Mouse (Mus musculus) embryonic facial prominence, embryonic 11.5 days (tissue): ENCODE measurements around the gene Entpd1. TPM values are rescaled to one million over a fixed set of nuclear protein-coding genes. Genes with fewer than 3 reads are reported as not detected.

Experiments used
- ATAC-seq: fragments of 200-750 bp; cut with Nextera tagmentation; replicated peaks from 2 replicates; pipeline ENCODE4 v1.8.0; 2017; ENCODE audit warnings: low read depth; ENCODE audit not compliant: insufficient number of reproducible peaks, low FRiP score, low TSS enrichment
- DNase-seq: peaks from one replicate; pipeline ENCODE4 v3.0.0-alpha.2; 2015; ENCODE audit warnings: low spot score
- H3K27ac ChIP-seq: fragments of 300-500 bp; sonication (generic); replicated peaks from 2 replicates; pipeline ENCODE4 v1.5.1; 2014; ENCODE audit warnings: mild to moderate bottlenecking, low read depth, low read length, control low read depth
- H3K27me3 ChIP-seq: fragments of 300-500 bp; sonication (generic); 2 replicates; pipeline ENCODE4 v1.6.1; 2014; ENCODE audit warnings: mild to moderate bottlenecking, low read length, moderate library complexity, mixed read lengths; ENCODE audit not compliant: control insufficient read depth, insufficient read depth
- H3K36me3 ChIP-seq: fragments of 300-500 bp; sonication (generic); replicated peaks from 2 replicates; pipeline ENCODE4 v1.6.1; 2014; ENCODE audit warnings: low read depth, mild to moderate bottlenecking, low read length, moderate library complexity, mixed read lengths; ENCODE audit not compliant: control insufficient read depth, insufficient read depth
- H3K4me1 ChIP-seq: fragments of 300-500 bp; sonication (generic); 2 replicates; pipeline ENCODE4 v1.6.1; 2014; ENCODE audit warnings: low read length, mixed read lengths; ENCODE audit not compliant: control insufficient read depth, insufficient read depth
- H3K4me2 ChIP-seq: fragments of 300-500 bp; sonication (generic); 2 replicates; pipeline ENCODE4 v1.6.1; 2014; ENCODE audit warnings: low read depth, mild to moderate bottlenecking, control low read depth, low read length, moderate library complexity
- H3K4me3 ChIP-seq: fragments of 300-500 bp; sonication (generic); 2 replicates; pipeline ENCODE4 v1.5.1; 2014; ENCODE audit warnings: low read depth, low read length, control low read depth
- H3K9ac ChIP-seq: fragments of 300-500 bp; sonication (generic); replicated peaks from 2 replicates; pipeline ENCODE4 v1.6.1; 2014; ENCODE audit warnings: mild to moderate bottlenecking, control low read depth, low read length
- H3K9me3 ChIP-seq: fragments of 300-500 bp; sonication (generic); replicated peaks from 2 replicates; pipeline ENCODE4 v1.6.1; 2016; ENCODE audit warnings: mild to moderate bottlenecking, low read length, inconsistent platforms, mixed read lengths; ENCODE audit not compliant: control insufficient read depth
- WGBS: fragments of 180-500 bp; shearing (Covaris S2); extraction: QIAGEN DNeasy Blood & Tissue Kit; methylation state at CpG from one replicate; pipeline ENCODE4 v1.1.7; 2014; 5-methylcytosine and 5-hydroxymethylcytosine counted together
- polyA plus RNA-seq: library from polyadenylated mRNA; unstranded; fragments of >200 nt; fragmentation: Nextera tagmentation; extraction: Ambion mirVana; gene quantifications from 2 replicates; pipeline ENCODE4 v1.2.1, GENCODE M21; 2014

Entpd1 gene
- polyA plus RNA-seq, 1 experiment from 2014 or later: 6.1 TPM

- Histone ChIP-seq H3K4me3 (no peak overlapping the region), H3K9ac (no peak overlapping the region), H3K4me2 (no peak overlapping the region), H3K4me1 (no peaks in the 10 kb centered on the region), H3K9me3 (no peaks in the 10 kb centered on the region), H3K36me3 (no peaks in the 10 kb centered on the region), H3K27me3 (no peaks in the 10 kb centered on the region), H3K27ac (no peak overlapping the region)
- no peak for ATAC-seq
- WGBS: 81% methylated on average over 6 of the region's 6 CpGs
- no peak for DNase-seq
These were observed 65.9 kb downstream of the Entpd1 start for GRCm38 (mm10) chr19:40678087-40678486.

GRCm38 (mm10) chr19:40678532-40679307 is 66.6 kb downstream of the Entpd1 start:
- no peak for ATAC-seq
- WGBS: 60% methylated on average over 17 of the region's 17 CpGs
- DNase-seq: no peak
- Histone ChIP-seq H3K9ac (no peak overlapping the region), H3K4me1 (no peaks in the 10 kb centered on the region), H3K4me3 (no peak overlapping the region), H3K27me3 (no peaks in the 10 kb centered on the region), H3K4me2 (no peak overlapping the region), H3K36me3 (no peaks in the 10 kb centered on the region), H3K27ac (no peak overlapping the region), H3K9me3 (no peaks in the 10 kb centered on the region)

GRCm38 (mm10) chr19:40679632-40680031 is 67.5 kb downstream of the Entpd1 start:
- 93% methylated on average over 3 of the region's 3 CpGs for WGBS

GRCm38 (mm10) chr19:40684124-40684523 is 72.0 kb downstream of the Entpd1 start:
- WGBS: 83% methylated on average over 1 of the region's 1 CpGs
- H3K4me3 ChIP-seq: no peak overlapping the region

More at GRCm38 (mm10) chr19:40679632-40680031, 67.5 kb downstream of the Entpd1 start:
- no peak overlapping the region for H3K4me3 ChIP-seq
- no peaks in the 10 kb centered on the region for H3K27me3 ChIP-seq
- H3K27ac ChIP-seq: no peak overlapping the region
- no peak overlapping the region for H3K4me2 ChIP-seq
- ATAC-seq: no peak
- no peaks in the 10 kb centered on the region for H3K4me1 ChIP-seq
- H3K36me3 ChIP-seq: no peaks in the 10 kb centered on the region
- no peak overlapping the region for H3K9ac ChIP-seq
- no peaks in the 10 kb centered on the region for H3K9me3 ChIP-seq
- DNase-seq: no peak

GRCm38 (mm10) chr19:40684566-40684965 is 72.4 kb downstream of the Entpd1 start:
- no peaks in the 10 kb centered on the region for H3K9me3 ChIP-seq
- WGBS: 90% methylated on average over 7 of the region's 7 CpGs

More at GRCm38 (mm10) chr19:40684124-40684523, 72.0 kb downstream of the Entpd1 start:
- no peaks in the 10 kb centered on the region for H3K4me1 ChIP-seq
- DNase-seq (no peak), ATAC-seq (no peak)
- no peak overlapping the region for H3K27ac ChIP-seq
- H3K9me3 ChIP-seq: no peaks in the 10 kb centered on the region
- no peaks in the 10 kb centered on the region for H3K27me3 ChIP-seq
- no peak overlapping the region for H3K4me2 ChIP-seq
- H3K9ac ChIP-seq: no peak overlapping the region
- no peaks in the 10 kb centered on the region for H3K36me3 ChIP-seq

GRCm38 (mm10) chr19:40687291-40687927 is 75.2 kb downstream of the Entpd1 start:
- Histone ChIP-seq H3K9ac (no peak overlapping the region), H3K36me3 (no peaks in the 10 kb centered on the region), H3K9me3 (no peaks in the 10 kb centered on the region), H3K4me2 (no peak overlapping the region), H3K4me1 (no peaks in the 10 kb centered on the region), H3K27me3 (no peaks in the 10 kb centered on the region), H3K27ac (no peak overlapping the region), H3K4me3 (no peak overlapping the region)
- ATAC-seq (no peak), DNase-seq (no peak)
- 75% methylated on average over 4 of the region's 4 CpGs for WGBS

More at GRCm38 (mm10) chr19:40684566-40684965, 72.4 kb downstream of the Entpd1 start:
- H3K4me1 ChIP-seq: no peaks in the 10 kb centered on the region
- H3K27me3 ChIP-seq: no peaks in the 10 kb centered on the region
- no peak overlapping the region for H3K4me2 ChIP-seq
- no peak overlapping the region for H3K4me3 ChIP-seq
- no peak overlapping the region for H3K27ac ChIP-seq
- H3K9ac ChIP-seq: no peak overlapping the region
- DNase-seq: no peak
- no peak for ATAC-seq
- H3K36me3 ChIP-seq: no peaks in the 10 kb centered on the region

DNA sequence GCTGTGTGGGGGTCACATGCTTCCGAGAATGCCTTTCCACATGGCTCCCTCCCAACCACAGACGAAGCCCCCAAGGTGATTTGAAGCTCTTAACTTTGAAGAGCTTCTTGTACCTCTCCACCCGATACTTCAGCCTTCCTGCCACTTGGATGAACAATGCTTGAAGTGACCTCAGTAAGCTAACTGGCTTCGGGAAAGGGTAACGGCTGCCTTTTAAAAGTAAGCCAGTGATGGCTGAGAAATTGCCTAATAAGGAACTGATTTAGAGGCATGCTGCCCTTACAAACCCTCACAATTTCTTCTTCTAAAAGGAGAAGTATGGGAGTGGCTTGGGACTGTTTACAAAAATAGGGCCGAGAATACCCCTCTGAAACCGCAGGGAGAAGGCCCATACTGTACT is 81.0 kb downstream of the Entpd1 start:
- Histone ChIP-seq H3K27ac (no peak overlapping the region), H3K4me2 (no peak overlapping the region), H3K27me3 (no peaks in the 10 kb centered on the region), H3K4me1 (no peaks in the 10 kb centered on the region), H3K9ac (no peak overlapping the region), H3K4me3 (no peak overlapping the region), H3K36me3 (no peaks in the 10 kb centered on the region), H3K9me3 (no peaks in the 10 kb centered on the region)
- WGBS: 85% methylated on average over 7 of the region's 7 CpGs
- ATAC-seq (no peak), DNase-seq (no peak)

DNA sequence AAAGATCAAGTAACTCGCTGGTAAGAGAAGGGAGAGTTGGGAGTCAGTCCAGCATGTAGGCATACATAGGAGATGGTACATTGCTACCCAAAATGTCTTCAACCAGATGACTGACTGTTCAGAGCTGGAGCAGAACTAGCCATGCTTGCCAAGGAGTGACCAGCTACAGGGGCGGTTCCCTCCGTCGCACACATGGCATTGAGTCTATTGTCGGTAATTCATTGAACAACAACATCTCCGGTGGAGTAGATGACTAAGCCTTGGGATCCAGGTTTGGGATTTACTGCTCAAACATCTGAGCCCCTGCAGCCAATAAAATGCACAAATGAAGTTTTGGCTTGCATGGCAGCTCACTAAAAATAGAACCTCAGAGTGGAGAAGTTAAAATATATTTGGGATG is 84.0 kb downstream of the Entpd1 start:
- H3K27ac ChIP-seq: no peak overlapping the region
- H3K9me3 ChIP-seq: no peaks in the 10 kb centered on the region
- ATAC-seq: no peak
- no peaks in the 10 kb centered on the region for H3K27me3 ChIP-seq
- H3K4me1 ChIP-seq: no peaks in the 10 kb centered on the region
- H3K4me2 ChIP-seq: no peak overlapping the region
- H3K36me3 ChIP-seq: no peaks in the 10 kb centered on the region
- H3K9ac ChIP-seq: no peak overlapping the region
- 91% methylated on average over 6 of the region's 6 CpGs for WGBS
- no peak overlapping the region for H3K4me3 ChIP-seq
- no peak for DNase-seq
